Mouse (Mus musculus) small intestine, adult 2 months (tissue): ENCODE measurements around the gene Slc28a1.

ENCODE experiments used
- CTCF ChIP-seq: fragments of 200-500 bp; IDR thresholded peaks from 2 replicates; pipeline ENCODE4 v1.5.1; 2012; ENCODE audit warnings: low read depth, mild to moderate bottlenecking, control low read depth, inconsistent platforms, low read length, moderate library complexity, mixed read lengths; ENCODE audit not compliant: insufficient replicate concordance, insufficient read length; ENCODE audit errors: extremely low read depth
- POLR2A ChIP-seq: fragments of 200-500 bp; IDR thresholded peaks from 2 replicates; pipeline ENCODE4 v1.6.1; 2012; ENCODE audit warnings: low read depth, mild to moderate bottlenecking, control low read depth, inconsistent platforms, low read length, moderate library complexity

DNA sequence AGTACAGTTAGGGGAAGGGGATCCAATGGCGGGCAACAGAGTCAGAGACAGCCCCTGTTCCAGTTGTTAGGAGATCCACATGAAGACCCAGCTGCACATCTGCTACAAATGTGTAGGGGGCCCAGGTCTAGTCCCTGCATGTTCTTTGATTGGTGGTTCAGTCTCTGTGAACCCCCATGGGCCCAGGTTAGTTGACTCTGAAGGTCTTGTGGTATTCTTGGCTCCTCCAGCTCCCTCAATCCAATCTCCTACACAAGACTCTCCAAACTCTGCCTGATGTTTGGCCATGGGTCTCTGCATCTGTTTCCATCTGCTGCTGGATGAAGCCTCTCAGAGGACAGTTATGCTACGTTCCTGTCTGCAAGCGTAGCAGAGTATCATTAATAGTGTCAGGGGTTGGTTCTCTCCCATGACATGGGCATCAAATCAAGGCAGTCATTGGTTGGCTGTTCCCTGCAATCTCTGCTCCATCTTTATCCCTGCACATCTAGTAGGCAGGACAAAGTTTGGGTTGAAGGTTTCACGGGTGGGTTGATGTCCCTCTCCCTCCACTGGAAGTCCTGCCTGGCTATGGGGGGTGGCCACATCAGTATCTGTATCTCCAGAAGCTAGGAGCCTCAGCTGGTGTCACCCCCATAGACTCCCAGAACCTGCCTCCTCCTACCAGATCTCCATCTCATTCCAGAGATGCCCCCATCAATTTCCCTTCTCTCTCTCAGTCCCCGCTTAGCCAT lies 25.2 kb downstream of the Slc28a1 start:
- TF ChIP-seq CTCF (no peak), POLR2A (no peak)
